Mouse (Mus musculus): ENCODE data around the gene Phb.

GRCm38 (mm10) chr11:95698541-95698940 is 31.8 kb downstream of the Phb start:
- TF ChIP-seq EP300 (IDR thresholded peaks at IDR 0.05; ENCODE audit: low read depth) = no peak
- TF ChIP-seq CTCF (IDR thresholded peaks at IDR 0.05; ENCODE audit: low read depth) = no peak
